Mouse (Mus musculus) kidney, postnatal 14 days (tissue): ENCODE data around the gene E2f4.

Experiments used
- DNase-seq: peaks from one replicate; pipeline ENCODE4 v3.0.0; 2022; ENCODE audit warnings: mixed read lengths

The E2f4 gene

GRCm38 (mm10) chr8:105350186-105350585 is 52.7 kb downstream of the E2f4 start:
- no peak for DNase-seq

DNA sequence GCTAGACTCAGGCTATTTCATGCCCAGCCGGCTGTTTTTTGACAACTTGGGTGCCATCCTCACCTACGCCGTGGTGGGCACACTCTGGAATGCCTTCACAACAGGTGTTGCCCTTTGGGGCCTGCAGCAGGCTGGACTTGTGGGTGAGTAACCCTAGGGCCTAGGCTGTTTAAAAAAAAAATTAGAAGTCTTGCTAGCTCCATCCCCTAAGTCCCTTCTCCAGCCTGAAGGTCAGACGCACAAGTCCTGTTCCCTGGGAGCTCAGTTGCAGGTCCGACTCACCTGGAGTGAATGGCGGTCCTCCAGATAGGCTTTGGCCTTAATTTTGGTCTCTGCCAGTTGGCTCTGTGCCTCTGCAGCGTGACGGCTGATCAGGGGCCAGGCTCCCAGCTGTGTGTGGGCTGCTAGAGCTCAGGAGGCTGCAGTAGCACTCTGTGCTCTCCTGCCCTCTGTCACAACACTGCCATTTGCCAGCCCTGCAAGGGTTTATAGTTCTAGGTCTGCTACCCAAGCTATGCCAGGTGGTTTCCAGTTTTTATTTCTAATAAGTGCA is 56.2 kb downstream of the E2f4 start:
- DNase-seq = no peak

DNA sequence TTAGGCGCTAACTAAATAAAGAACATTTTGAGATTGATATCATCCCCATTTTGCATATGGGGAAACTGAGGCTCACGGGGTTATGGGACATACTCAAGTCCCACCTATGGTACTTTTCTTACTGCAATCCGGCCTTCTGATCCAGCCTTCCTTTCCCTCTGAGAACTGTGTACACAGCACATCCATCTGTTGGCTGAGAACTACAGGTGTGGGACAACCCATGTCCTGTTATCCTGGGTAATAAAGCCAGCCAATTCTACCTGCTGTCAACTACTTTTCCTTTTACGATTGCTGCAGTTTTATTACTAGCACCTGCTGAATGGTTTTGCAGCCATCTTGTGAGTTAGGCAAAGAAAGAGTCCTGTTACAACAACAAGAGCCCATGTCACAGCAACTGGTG is 57.1 kb downstream of the E2f4 start:
- DNase-seq = no peak
